Mouse (Mus musculus) layer of hippocampus, adult 8-10 months (tissue): ENCODE data around the gene Fbln2. TPM values are rescaled to one million over a fixed set of nuclear protein-coding genes. Genes with fewer than 3 reads are reported as not detected.

Source experiments
- DNase-seq, 2 experiments: peaks; one replicate each; pipeline ENCODE4 v3.0.0; 2022; ENCODE audit warnings: low spot score in 2 of 2
- total RNA-seq, 4 experiments: library from RNA; stranded (reverse); gene quantifications; 2 replicates each; pipeline ENCODE4 v1.2.4; 2022

The Fbln2 gene
- total RNA-seq, 4 experiments from 2014 or later: 10.3 to 13.7 (median 11.0) TPM

GRCm38 (mm10) chr6:91312491-91312890 is 100.2 kb downstream of the Fbln2 start:
- no peak for DNase-seq

Other genes starting within 250 kb of the Fbln2 start
- gene Iqsec1, start 223.8 kb upstream of the Fbln2 start, total RNA-seq: 100 to 1,000 TPM; 262 to 273 (median 267) TPM
- 10 to 100 TPM; 17.1 to 30.9 (median 20.7) TPM for gene Nup210, start 95.6 kb upstream of the Fbln2 start, total RNA-seq
- 100 to 1,000 TPM; 165 to 192 (median 179) TPM for gene Hdac11, start 55.8 kb upstream of the Fbln2 start, total RNA-seq
- 10 to 100 TPM; 12.9 to 26.9 (median 21.2) TPM for gene Wnt7a, start 198.9 kb downstream of the Fbln2 start, total RNA-seq